Mouse (Mus musculus) lung, adult 2 months (tissue): ENCODE measurements around the gene Rpgrip1l.

Experiments
- CTCF ChIP-seq: fragments of 200-500 bp; IDR thresholded peaks from 2 replicates; pipeline ENCODE4 v1.5.1; 2011; ENCODE audit warnings: mild to moderate bottlenecking, low read length, control low read depth; ENCODE audit not compliant: insufficient read depth
- POLR2A ChIP-seq: fragments of 200-500 bp; IDR thresholded peaks from 2 replicates; pipeline ENCODE4 v1.6.1; 2011; ENCODE audit warnings: low read depth, mild to moderate bottlenecking, control low read depth, low read length, borderline replicate concordance; ENCODE audit errors: extremely low read depth

DNA sequence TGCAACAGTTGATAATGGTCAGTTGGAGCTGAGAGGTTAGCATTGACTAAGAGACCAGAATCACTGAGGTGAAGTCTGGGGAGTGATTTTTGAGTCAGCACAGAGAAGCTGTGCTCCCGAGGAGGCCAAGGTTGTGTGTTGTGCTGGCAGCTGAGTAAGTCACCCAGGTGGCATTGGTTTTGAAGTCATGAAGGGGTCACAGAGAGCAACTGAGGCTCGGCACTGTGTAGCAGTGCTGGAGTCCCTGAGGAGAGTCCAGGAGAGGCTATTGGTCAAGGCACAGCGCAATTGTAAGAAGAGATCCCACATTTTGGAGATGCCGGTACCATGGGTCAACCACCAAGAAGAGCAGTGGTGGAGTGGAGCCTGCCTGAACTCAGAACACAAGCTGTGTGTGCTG lies 11.9 kb upstream of the Rpgrip1l start:
- TF ChIP-seq CTCF (no peak), POLR2A (no peak)
